Mouse (Mus musculus) liver, postnatal 0 days (tissue): ENCODE data around the gene Ptpn22.

Experiments
- CTCF ChIP-seq: sonication (generic); IDR thresholded peaks from 2 replicates; pipeline ENCODE4 v1.5.1; 2016; ENCODE audit warnings: antibody characterized with exemption, low read depth
- EP300 ChIP-seq: IDR thresholded peaks from 2 replicates; pipeline ENCODE4 v1.6.1; 2016; ENCODE audit warnings: antibody characterized with exemption, low read depth, mild to moderate bottlenecking

GRCm38 (mm10) chr3:103874329-103874728, 14.7 kb downstream of the Ptpn22 start:
- TF ChIP-seq CTCF (no peak), EP300 (no peak)
